Mouse (Mus musculus): ENCODE data around the gene Nmnat3.

Gene Nmnat3

DNA sequence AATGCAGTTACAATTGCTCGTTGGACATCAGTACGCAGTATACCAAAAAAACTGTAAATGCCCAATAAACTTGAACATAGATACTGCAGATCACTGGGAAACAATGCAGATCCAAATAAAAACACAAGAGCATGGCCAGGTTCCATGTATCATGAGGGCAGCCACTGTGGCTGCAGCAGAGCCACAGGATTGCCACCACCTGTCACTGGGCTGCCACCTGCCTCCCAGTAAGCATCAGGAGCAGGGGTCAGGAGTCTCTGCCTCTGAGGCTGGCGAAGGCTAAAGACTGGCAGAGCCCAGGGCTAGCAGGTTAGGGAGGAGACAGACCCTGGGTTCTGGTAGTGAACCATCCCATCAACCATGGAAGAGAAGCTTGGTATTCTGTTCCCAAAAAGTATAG is 67.7 kb downstream of the Nmnat3 start:
- intact Hi-C loops (cut with DNase I): no loop called here

DNA sequence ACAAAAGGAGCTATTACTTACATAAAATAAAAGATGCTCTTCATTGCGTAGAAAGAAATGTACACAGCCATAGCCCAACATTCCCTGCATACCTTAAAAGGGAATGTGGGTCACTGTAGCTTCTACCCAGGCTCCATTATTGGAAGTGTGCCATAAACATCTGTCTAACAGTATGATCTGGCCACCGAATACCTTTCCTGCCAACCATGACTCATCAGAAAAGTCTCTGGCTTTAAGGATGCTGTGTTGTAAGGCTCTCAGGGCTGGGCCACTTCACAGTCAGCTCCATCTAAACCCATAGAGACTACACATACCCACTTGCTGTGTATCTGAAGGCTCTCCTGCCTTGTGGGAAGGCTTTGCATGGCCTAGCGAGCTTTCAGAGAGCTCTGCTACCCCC is 73.8 kb downstream of the Nmnat3 start:
- intact Hi-C loops (cut with DNase I): no loop called here

DNA sequence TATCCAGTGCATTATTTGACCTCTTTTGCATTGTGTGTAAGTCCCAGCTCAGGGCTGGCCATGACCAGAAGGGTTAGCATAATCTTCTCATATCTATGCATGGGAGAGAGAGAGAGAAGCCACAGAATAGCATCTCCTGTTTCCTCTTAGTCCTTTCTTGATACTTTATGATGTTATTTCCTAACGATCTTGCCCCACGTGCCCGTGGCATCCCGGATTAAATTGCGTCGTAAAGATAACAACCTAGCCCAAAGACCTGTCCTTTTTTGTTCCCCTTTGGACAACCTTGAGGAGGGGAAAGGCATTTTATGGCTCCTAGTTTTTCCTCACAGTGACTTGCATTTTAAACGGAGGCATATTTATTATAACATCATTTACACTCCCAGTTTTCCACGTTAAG is 78.8 kb downstream of the Nmnat3 start:
- intact Hi-C loops (cut with DNase I): no loop called here

DNA sequence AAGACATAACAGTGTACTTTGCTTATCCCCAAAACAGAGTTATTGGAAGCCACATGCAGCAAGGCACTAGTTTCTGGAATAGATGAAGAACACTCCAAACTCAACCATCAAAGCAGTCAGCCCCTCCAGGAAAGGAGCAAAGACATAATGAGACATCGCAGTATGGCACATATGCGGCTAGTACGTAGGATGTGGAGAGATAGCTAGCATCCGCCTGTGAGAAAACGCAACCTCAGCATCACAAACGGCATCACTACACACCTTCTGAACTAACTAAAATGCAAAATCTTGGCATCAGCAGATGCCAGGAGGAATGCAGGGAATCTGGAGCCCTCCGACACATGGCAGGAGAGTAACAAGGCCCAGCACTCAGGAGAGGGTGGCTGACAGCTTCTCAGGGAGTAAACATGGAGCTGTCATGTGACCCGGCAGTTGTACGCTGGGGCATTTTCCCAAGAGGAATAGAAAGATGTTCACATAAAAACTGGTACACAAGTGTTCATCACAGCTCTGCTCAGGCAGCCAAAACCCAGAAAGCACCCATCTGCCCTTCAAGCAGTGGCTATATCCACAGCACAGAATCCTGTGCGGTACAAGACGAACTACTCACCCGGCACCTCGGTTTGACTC is 80.2 kb downstream of the Nmnat3 start:
- intact Hi-C loops (cut with DNase I): no loop called here

DNA sequence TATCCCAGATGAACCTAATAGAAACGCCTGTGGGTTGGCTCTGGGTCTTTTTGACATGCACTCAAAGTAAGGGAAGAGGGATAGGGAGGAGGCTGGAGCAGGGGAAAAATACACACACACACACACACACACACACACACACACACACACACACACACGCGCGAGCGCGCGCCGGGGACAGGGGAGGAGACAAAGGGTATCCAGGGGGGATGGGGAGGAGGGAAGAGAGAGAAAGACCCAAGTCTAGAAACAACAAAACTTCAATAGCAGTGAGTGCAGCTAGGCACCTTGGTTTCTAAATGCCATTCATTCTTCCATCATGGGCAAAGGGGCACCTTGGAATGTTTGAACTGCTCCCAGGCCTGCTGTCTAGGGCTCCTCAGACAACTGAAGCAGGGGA is 82.5 kb downstream of the Nmnat3 start:
- intact Hi-C loops (cut with DNase I): no loop called here

GRCm38 (mm10) chr9:98373358-98373757 is 86.1 kb downstream of the Nmnat3 start:
- intact Hi-C loops (cut with DNase I): no loop called here

GRCm38 (mm10) chr9:98374897-98375296 is 87.7 kb downstream of the Nmnat3 start:
- intact Hi-C loops (cut with DNase I): no loop called here

GRCm38 (mm10) chr9:98375329-98376170 is 88.3 kb downstream of the Nmnat3 start:
- intact Hi-C loops (cut with DNase I): no loop called here

DNA sequence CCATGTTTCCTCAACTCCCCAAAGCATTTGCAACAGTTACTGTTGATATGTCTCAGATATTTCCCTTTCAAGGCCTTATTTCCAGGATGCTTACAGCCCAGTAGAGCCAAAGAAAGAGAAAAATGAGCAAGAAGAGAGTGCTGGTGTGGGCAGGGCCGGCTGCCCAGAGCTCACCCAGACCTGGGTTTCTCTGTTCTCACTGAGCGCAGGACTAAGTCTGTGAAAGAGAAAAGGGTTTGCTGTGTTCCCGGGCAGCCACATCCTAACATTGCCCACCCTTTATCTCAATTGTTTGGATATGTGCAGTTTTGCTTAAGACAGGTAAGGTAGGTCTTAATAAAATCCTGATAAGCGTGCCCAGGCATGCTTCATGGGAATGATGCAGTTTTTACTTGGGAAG is 92.5 kb downstream of the Nmnat3 start:
- intact Hi-C loops (cut with DNase I): no loop called here

- intact Hi-C loops (cut with DNase I): no loop called here
These were observed 93.4 kb downstream of the Nmnat3 start for GRCm38 (mm10) chr9:98380593-98380992.

DNA sequence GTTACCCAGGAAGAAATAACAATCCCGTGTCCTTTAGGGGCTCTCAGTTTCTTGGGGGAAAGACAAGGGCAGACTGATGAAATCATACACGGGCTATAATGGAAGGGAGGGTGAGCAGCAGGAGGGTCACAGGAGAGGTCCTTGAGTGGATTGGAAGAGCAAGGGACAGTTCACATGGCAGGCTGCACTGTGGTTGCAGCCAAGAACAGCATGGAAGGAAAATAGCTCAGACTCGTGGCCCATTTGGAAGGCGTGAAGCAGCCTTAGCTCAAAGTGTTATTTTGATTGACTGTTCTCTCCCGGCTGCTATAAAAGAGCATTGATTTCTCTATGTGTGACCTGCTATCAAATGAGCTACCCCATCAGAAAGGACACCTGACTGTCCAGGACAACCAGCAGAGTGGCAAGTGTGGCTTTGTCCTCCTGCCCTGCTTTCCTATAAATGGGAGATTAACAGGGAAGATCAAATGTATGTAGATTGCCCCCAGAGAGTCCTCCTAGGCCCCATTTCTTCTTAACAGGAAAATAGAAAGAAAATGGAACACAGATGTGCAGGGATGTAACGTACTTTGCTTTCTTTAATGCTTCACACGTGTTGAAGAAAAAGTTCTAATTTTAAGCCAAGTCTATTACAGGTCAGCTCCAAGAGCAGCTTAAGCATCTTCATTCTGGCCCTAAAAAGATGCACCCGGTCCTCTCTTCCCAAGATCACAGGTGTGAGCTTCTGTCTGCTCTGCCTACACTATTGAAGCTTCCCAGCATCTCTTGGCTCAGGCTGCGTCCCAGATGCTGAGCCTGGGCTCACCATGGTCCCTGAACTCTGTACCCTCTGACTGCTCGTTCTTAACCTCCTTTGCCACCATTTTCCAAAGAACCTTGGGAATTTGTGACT is 100.8 kb downstream of the Nmnat3 start:
- intact Hi-C loops (cut with DNase I): no loop called here

- intact Hi-C loops (cut with DNase I): no loop called here
These were observed 101.4 kb downstream of the Nmnat3 start for GRCm38 (mm10) chr9:98388633-98388965.

DNA sequence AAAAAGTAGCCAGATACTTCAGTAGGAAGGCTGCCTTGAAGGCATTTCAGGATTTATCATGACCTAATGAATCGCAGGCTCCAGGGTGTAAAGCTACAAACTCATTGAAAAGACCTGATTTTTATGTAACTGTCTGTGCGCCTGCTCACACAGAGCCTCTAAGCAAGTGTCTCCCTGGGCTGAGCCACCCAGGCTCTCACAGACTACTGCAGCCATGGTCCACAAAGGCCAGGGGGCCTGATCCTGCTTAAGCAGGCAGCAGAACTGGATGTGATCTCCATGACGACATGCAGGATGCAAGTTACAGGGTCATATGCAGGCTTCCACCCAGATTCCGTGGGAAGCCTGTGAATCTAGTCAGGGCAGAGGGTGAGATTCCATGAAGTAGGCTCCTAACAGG is 106.3 kb downstream of the Nmnat3 start:
- intact Hi-C loops (cut with DNase I): no loop called here

DNA sequence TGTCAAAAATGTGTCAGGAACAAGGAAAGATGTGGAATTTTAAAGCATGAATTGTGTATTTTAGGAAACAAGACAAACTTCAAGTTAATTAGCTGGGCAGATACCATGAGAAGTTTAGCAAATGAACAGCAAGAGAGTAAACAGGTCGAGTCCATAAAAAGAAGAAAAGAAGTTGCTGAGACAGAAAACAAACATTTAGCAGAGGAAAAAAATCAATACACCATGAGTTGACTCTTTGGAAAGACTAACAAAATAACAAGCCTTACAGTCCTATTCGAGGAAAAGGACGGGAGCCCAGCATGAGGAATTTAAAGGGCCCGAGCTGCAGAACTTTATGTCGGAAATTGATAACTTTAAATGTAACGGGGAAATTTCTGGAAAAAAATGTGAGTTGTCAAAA is 110.0 kb downstream of the Nmnat3 start:
- intact Hi-C loops (cut with DNase I): no loop called here

GRCm38 (mm10) chr9:98397866-98398265 is 110.6 kb downstream of the Nmnat3 start:
- intact Hi-C loops (cut with DNase I): no loop called here

GRCm38 (mm10) chr9:98400185-98400894 is 113.1 kb downstream of the Nmnat3 start:
- intact Hi-C loops (cut with DNase I): no loop called here

DNA sequence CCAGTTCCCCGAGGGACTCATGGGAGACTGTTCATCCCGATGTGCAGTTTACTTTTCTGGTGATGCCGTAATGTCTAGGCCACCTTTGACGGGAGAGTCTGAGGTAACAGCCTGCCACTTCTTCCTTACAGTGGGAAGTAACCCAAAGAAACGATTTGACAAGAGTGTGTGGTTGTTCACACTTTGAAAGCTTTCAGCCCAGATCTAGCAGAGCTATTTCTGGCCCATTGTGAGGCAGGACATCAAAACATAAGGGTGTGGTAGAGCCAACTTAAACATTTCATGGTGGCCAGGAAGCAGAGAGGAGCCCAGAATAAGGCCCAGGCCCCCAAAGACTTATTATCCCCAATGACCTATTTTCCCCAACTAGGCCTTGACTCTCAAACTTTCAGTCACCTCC is 114.4 kb downstream of the Nmnat3 start:
- intact Hi-C loops (cut with DNase I): no loop called here

DNA sequence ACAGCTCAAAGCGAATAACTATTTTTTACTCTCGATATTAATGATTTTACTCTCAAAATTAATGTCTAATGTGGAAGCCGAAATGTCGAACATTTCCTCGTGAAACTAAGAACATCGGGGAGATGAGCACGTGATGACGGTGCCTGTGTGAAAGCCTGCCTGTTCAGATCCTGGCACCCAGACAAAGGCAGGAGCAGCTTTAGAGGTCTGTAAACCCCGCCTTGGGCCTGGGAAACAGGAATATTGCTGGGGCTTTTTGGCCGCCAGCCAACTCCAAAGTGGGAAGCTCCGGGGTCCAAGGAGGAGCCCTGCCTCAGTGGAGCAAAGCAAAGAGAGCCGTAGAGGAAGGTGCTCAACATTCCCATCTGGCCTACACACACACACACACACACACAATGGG is 120.5 kb downstream of the Nmnat3 start:
- intact Hi-C loops (cut with DNase I): loop anchor here (2.0 kb wide), 1 partner anchor 131 kb away; no protein-coding TSS in a partner anchor

DNA sequence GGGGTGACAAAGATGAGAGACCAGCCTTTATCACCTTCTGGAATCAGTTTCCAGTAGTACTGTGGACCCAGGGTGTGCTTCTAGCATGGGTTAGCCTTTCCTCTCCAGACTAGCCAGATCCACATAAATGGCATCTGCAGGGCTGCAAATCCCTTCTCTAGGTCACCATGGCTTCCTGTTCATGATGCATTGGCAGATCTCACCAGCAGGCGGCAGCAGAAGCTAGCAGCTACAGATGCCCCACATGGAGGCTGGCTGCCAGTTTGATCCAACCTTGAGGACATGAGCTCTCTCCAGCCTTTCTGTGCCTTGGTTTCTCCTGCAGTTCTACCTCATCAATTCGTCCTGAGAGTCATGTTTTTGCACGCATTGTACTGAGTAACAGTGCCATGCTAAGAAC is 121.9 kb downstream of the Nmnat3 start:
- intact Hi-C loops (cut with DNase I): loop anchor here (2.0 kb wide), 1 partner anchor 130 kb away; no protein-coding TSS in a partner anchor

DNA sequence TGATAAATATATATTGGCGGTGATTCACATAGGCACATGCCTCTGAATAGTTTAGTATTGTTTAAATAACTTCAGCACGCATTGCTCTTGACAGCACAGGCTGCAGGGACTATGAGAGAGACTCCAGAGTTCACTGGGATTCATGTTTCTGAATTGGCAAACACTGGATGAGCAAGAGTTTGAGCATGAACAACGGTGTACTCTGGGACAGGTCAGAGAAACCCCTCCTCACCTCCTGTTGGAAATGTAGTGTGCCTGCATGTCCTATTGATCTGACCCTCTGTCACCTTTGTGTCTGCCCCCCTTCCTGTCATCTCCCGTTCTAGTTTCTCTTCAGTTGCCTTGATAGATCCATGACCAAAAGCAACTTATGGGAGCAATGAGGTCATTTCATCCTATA is 128.2 kb downstream of the Nmnat3 start:
- intact Hi-C loops (cut with DNase I): no loop called here

DNA sequence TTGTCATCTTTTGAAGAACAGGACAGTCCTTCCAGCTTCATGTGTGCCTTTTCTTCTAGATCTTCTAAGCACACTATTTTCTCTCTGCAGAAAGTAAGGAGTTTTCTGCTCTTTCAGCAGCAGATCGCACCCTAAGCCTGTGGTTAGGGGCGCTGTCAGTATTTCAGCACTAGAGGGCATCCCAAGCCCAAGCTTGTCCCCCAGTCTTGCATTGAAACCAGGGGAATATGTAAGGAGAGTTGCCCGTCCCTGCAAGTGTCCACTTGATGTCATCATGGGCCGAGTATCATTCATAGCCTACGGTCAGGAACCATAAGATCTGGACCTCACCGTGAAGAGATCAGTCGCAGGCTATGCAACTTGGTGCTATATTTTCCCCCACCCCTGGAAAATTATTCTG is 130.7 kb downstream of the Nmnat3 start:
- intact Hi-C loops (cut with DNase I): no loop called here
